Mouse (Mus musculus) megakaryocyte, embryonic 14.5 days (primary cell): ENCODE measurements around the gene Prkd3. TPM values are rescaled to one million over a fixed set of nuclear protein-coding genes. Genes with fewer than 3 reads are reported as not detected.

Experiments used
- H3K27me3 ChIP-seq: replicated peaks from 2 replicates; pipeline ENCODE3; 2012; ENCODE audit warnings: inconsistent platforms
- H3K36me3 ChIP-seq: replicated peaks from 2 replicates; pipeline ENCODE3; 2012; ENCODE audit warnings: low read length, inconsistent platforms, mixed read lengths
- H3K4me1 ChIP-seq: 2 replicates; pipeline ENCODE4 v1.6.1; 2012; ENCODE audit warnings: inconsistent platforms
- H3K4me3 ChIP-seq: replicated peaks from 2 replicates; pipeline ENCODE3; 2012; ENCODE audit warnings: moderate library complexity, mild to moderate bottlenecking, inconsistent platforms
- H3K9me3 ChIP-seq: 2 replicates; pipeline ENCODE4 v1.6.1; 2012; ENCODE audit warnings: inconsistent platforms
- FLI1 ChIP-seq: IDR thresholded peaks from 2 replicates; pipeline ENCODE4 v1.6.1; 2012; ENCODE audit warnings: low read length, inconsistent platforms, mixed read lengths
- GATA1 ChIP-seq: IDR thresholded peaks from 3 replicates; pipeline ENCODE4 v1.6.1; 2012; ENCODE audit warnings: mixed read lengths, low read length, inconsistent platforms, borderline replicate concordance
- polyA plus RNA-seq: library from polyadenylated mRNA; stranded (reverse); fragments of >175 nt; gene quantifications from 2 replicates; pipeline ENCODE4 v1.2.3, GENCODE M21; 2012; ENCODE audit warnings: low replicate concordance; ENCODE audit not compliant: insufficient read depth

The Prkd3 gene
- 0.23 TPM in 1 of 2 replicates, not detected in the other for polyA plus RNA-seq

- no peaks in the 10 kb centered on the region for H3K36me3 ChIP-seq
- H3K4me3 ChIP-seq = peak within 1 kb of the TSS; percentile 93
- H3K9me3 ChIP-seq = no peaks in the 10 kb centered on the region
- H3K4me1 ChIP-seq = peaks cover 26% of the 10 kb centered on the region
- no peak for TF ChIP-seq FLI1
- H3K27me3 ChIP-seq = peaks cover 20% of the 10 kb centered on the region
Observed at GRCm38 (mm10) chr17:79020208-79020983, at the start of gene Prkd3. TSS of gene Prkd3 (minus strand) at chr17:79020816.

GRCm38 (mm10) chr17:79069766-79070480 lies 49.3 kb upstream of the Prkd3 start:
- no peak for TF ChIP-seq FLI1
- Histone ChIP-seq H3K36me3 (no peaks in the 10 kb centered on the region), H3K4me1 (no peaks in the 10 kb centered on the region), H3K27me3 (peaks cover 1% of the 10 kb centered on the region), H3K9me3 (no peaks in the 10 kb centered on the region), H3K4me3 (no peak overlapping the region)

- Histone ChIP-seq H3K4me1 (no peaks in the 10 kb centered on the region), H3K36me3 (no peaks in the 10 kb centered on the region)
Observed at GRCm38 (mm10) chr17:79069019-79069418, 48.4 kb upstream of the Prkd3 start.

GRCm38 (mm10) chr17:79068581-79068980 lies 48.0 kb upstream of the Prkd3 start:
- H3K4me1 ChIP-seq = no peaks in the 10 kb centered on the region
- H3K4me3 ChIP-seq = no peak overlapping the region
- TF ChIP-seq FLI1 = no peak
- TF ChIP-seq GATA1 = no peak
- no peaks in the 10 kb centered on the region for H3K36me3 ChIP-seq
- H3K9me3 ChIP-seq = no peaks in the 10 kb centered on the region
- no peaks in the 10 kb centered on the region for H3K27me3 ChIP-seq

More at GRCm38 (mm10) chr17:79069019-79069418, 48.4 kb upstream of the Prkd3 start:
- H3K9me3 ChIP-seq = no peaks in the 10 kb centered on the region
- H3K4me3 ChIP-seq = no peak overlapping the region
- H3K27me3 ChIP-seq = no peaks in the 10 kb centered on the region
- TF ChIP-seq GATA1 (no peak), FLI1 (no peak)

GRCm38 (mm10) chr17:79064250-79064649 lies 43.6 kb upstream of the Prkd3 start:
- no peaks in the 10 kb centered on the region for H3K36me3 ChIP-seq
- TF ChIP-seq FLI1 (no peak), GATA1 (no peak)
- H3K4me1 ChIP-seq = no peaks in the 10 kb centered on the region
- H3K9me3 ChIP-seq = 0 out of 2 replicates have a peak, but pooled peaks cover 3% of the 10 kb centered on the region
- H3K4me3 ChIP-seq = no peak overlapping the region
- H3K27me3 ChIP-seq = no peaks in the 10 kb centered on the region

GRCm38 (mm10) chr17:79060221-79060620 lies 39.6 kb upstream of the Prkd3 start:
- 0 out of 2 replicates have a peak, but pooled peaks cover 3% of the 10 kb centered on the region for H3K9me3 ChIP-seq
- peaks cover 7% of the 10 kb centered on the region for H3K27me3 ChIP-seq
- H3K36me3 ChIP-seq = no peaks in the 10 kb centered on the region
- H3K4me1 ChIP-seq = no peaks in the 10 kb centered on the region
- H3K4me3 ChIP-seq = no peak overlapping the region
- TF ChIP-seq GATA1 (no peak), FLI1 (no peak)

- TF ChIP-seq GATA1 (no peak), FLI1 (no peak)
- Histone ChIP-seq H3K4me1 (no peaks in the 10 kb centered on the region), H3K9me3 (0 out of 2 replicates have a peak, but pooled peaks cover 3% of the 10 kb centered on the region), H3K27me3 (peaks cover 17% of the 10 kb centered on the region), H3K36me3 (no peaks in the 10 kb centered on the region), H3K4me3 (no peak overlapping the region)
Observed at GRCm38 (mm10) chr17:79058271-79058670, 37.7 kb upstream of the Prkd3 start.

- TF ChIP-seq FLI1 = no peak
- no peak for TF ChIP-seq GATA1
- no peaks in the 10 kb centered on the region for H3K36me3 ChIP-seq
- peaks cover 32% of the 10 kb centered on the region for H3K27me3 ChIP-seq
- peaks cover 9% of the 10 kb centered on the region for H3K4me1 ChIP-seq
- H3K4me3 ChIP-seq = peak overlapping the region; percentile 91
- H3K9me3 ChIP-seq = no peaks in the 10 kb centered on the region
Observed at GRCm38 (mm10) chr17:79052088-79052812, 31.6 kb upstream of the Prkd3 start.

- Histone ChIP-seq H3K4me1 (peaks cover 9% of the 10 kb centered on the region), H3K4me3 (peak within 1 kb of the TSS; percentile 91), H3K27me3 (peaks cover 32% of the 10 kb centered on the region), H3K36me3 (no peaks in the 10 kb centered on the region), H3K9me3 (no peaks in the 10 kb centered on the region)
- TF ChIP-seq FLI1 (no peak), GATA1 (no peak)
Observed at GRCm38 (mm10) chr17:79051606-79052005, 31.0 kb upstream of the Prkd3 start, which contains the start of gene Qpct. TSS of gene Qpct (plus strand) at chr17:79051906.

- no peaks in the 10 kb centered on the region for H3K36me3 ChIP-seq
- no peaks in the 10 kb centered on the region for H3K9me3 ChIP-seq
- TF ChIP-seq FLI1 (no peak), GATA1 (no peak)
- no peak overlapping the region for H3K4me3 ChIP-seq
- no peaks in the 10 kb centered on the region for H3K4me1 ChIP-seq
- no peaks in the 10 kb centered on the region for H3K27me3 ChIP-seq
Observed at GRCm38 (mm10) chr17:79043705-79044104, 23.1 kb upstream of the Prkd3 start.
